Mouse (Mus musculus) embryonic fibroblast, embryonic 13.5 days (primary cell): ENCODE results near the gene Olfr765. TPM values are rescaled to one million over a fixed set of nuclear protein-coding genes. Genes with fewer than 3 reads are reported as not detected.
"Not testable (repeated sequence)": the region's sequence is repeated elsewhere in the genome, so short reads cannot be mapped to it uniquely, and the experiment has no call there.

Experiments
- H3K27ac ChIP-seq: 2 replicates; pipeline ENCODE4 v1.5.1; 2012; ENCODE audit warnings: low read length, control low read depth, inconsistent platforms; ENCODE audit not compliant: insufficient read depth
- H3K4me1 ChIP-seq: 2 replicates; pipeline ENCODE4 v1.6.1; 2011; ENCODE audit warnings: low read length; ENCODE audit not compliant: control insufficient read depth, insufficient read depth
- H3K4me3 ChIP-seq: 2 replicates; pipeline ENCODE4 v1.5.1; 2011; ENCODE audit warnings: mild to moderate bottlenecking, control low read depth, low read length; ENCODE audit not compliant: insufficient read depth
- CTCF ChIP-seq: IDR thresholded peaks from 2 replicates; pipeline ENCODE4 v1.5.1; 2011; ENCODE audit warnings: mild to moderate bottlenecking, control low read depth, low read length, moderate library complexity, borderline replicate concordance; ENCODE audit not compliant: insufficient read depth
- POLR2A ChIP-seq: IDR thresholded peaks from 2 replicates; pipeline ENCODE4 v1.6.1; 2011; ENCODE audit warnings: low read depth, mild to moderate bottlenecking, control low read depth, low read length, moderate library complexity
- polyA plus RNA-seq: library from polyadenylated mRNA; stranded (reverse); fragments of >200 nt; gene quantifications from 2 replicates; pipeline ENCODE4 v1.2.4, GENCODE M21; 2011; ENCODE audit warnings: low read depth; ENCODE audit not compliant: missing spikeins, insufficient read length

Gene Olfr765
- polyA plus RNA-seq: not detected in 2 replicates

GRCm38 (mm10) chr10:129049898-129050297, at the start of gene Olfr765:
Gene Olfr765 (minus strand): TSS chr10:129049998.
- not testable (repeated sequence) for H3K27ac ChIP-seq, H3K4me1 ChIP-seq, H3K4me3 ChIP-seq

DNA sequence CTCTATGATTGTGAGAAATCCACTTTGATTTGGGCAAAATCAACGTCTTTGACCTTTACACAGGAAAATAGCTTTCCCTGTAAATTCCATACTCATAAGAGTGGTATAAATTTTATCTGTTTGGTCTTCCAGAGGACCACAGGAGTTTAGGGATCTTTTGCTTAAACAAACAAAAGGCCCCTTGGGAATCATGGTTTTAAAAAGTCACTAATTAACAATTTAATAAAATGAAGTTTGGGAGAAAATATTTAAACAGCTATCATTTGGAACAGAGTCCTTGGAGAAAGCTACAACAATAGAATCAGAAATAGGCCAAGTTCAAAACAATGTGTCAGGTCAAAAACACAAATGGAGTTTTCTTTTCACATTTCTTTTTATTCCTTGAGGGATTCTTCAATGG, 49.5 kb upstream of the Olfr765 start, which contains the start of gene Olfr768:
TSS of gene Olfr768 (minus strand) at position 101 of the 400 bp plus-strand sequence.
- no peaks in the 10 kb centered on the region for H3K4me1 ChIP-seq
- no peak within 1 kb of the TSS for H3K27ac ChIP-seq
- no peak for TF ChIP-seq CTCF
- TF ChIP-seq POLR2A: no peak
- no peak within 1 kb of the TSS for H3K4me3 ChIP-seq

DNA sequence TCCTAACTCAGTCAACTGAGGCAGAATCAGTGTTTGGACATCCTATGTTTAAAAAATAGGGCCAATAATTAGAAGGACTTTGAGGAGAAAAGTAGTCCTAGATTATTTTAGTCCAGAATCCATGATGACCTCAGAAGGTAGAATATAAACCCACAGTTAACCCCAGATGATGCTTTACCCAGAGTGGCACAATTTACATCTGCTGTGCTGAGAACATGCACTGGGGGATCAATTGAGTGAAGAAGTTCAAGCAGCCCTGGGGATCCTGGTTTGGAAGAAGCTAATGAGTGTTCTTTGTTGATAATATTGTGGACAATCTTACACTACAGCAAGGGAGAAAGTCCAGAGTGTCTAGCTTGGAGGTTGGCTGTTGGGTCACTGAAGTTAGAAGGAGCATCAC, 33.0 kb upstream of the Olfr765 start, which contains the start of gene Olfr767:
TSS of gene Olfr767 (minus strand) at position 101 of the 400 bp plus-strand sequence.
- not testable (repeated sequence) for H3K4me3 ChIP-seq, H3K4me1 ChIP-seq, H3K27ac ChIP-seq

GRCm38 (mm10) chr10:129068877-129069276, 19.1 kb upstream of the Olfr765 start, which contains the start of gene Olfr766-ps1:
Gene Olfr766-ps1 (minus strand): TSS chr10:129068977.
- no peak within 1 kb of the TSS for H3K27ac ChIP-seq
- TF ChIP-seq CTCF: no peak
- TF ChIP-seq POLR2A: no peak
- no peak within 1 kb of the TSS for H3K4me3 ChIP-seq
- no peaks in the 10 kb centered on the region for H3K4me1 ChIP-seq

- TF ChIP-seq CTCF: no peak
- TF ChIP-seq POLR2A: no peak
- Histone ChIP-seq H3K4me3 (no peak within 1 kb of the TSS), H3K4me1 (no peaks in the 10 kb centered on the region), H3K27ac (no peak within 1 kb of the TSS)
Observed at GRCm38 (mm10) chr10:129039796-129040195, 10.0 kb downstream of the Olfr765 start, which contains the start of gene Olfr764-ps1. Gene Olfr764-ps1 (minus strand): TSS chr10:129039896.

DNA sequence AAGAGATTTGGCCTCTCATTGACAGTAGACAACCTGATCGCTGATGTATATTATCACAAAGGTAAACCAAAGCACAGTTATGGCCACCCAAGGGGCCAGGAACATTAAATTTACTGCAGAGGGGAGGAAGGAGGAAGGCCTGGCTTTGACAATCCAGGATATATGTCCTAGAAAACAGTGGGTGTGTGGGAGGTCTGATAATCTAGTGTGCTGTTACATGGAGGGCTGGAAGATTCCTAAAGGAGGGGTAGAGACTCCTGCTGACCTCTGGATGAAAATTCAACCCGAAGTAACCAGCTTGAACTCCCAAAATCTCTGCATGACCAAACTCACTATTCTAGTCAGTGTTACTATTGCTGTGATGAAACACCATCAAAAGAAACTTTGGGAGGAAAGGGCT, 21.5 kb downstream of the Olfr765 start:
- H3K4me1 ChIP-seq: no peaks in the 10 kb centered on the region
- H3K27ac ChIP-seq: no peak overlapping the region
- no peak overlapping the region for H3K4me3 ChIP-seq
- TF ChIP-seq CTCF (no peak), POLR2A (no peak)

GRCm38 (mm10) chr10:129026018-129026662, 23.7 kb downstream of the Olfr765 start:
- no peak for TF ChIP-seq CTCF
- H3K4me3 ChIP-seq: no peak overlapping the region
- no peaks in the 10 kb centered on the region for H3K4me1 ChIP-seq
- H3K27ac ChIP-seq: no peak overlapping the region

DNA sequence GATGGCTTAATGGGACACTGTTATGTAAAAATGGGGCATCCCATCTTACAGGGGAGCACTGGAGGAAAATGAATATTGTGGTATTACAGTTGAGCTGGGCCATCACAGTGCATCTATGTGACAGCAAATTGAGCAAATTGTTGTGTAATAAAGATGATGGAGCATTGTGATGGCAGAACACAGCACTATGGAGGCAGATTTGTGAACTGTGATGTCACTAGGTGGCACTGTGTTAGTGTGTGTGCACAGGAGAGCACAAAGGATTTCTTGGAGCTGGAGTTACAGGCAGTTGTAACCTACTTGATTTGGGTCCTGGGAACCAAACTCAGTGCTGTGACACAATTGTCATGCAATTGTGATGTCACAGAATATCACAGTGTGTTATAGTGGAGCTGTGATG, 26.5 kb downstream of the Olfr765 start:
- Histone ChIP-seq H3K4me1 (no peaks in the 10 kb centered on the region), H3K27ac (no peak overlapping the region), H3K4me3 (no peak overlapping the region)
- no peak for TF ChIP-seq POLR2A
- no peak for TF ChIP-seq CTCF

DNA sequence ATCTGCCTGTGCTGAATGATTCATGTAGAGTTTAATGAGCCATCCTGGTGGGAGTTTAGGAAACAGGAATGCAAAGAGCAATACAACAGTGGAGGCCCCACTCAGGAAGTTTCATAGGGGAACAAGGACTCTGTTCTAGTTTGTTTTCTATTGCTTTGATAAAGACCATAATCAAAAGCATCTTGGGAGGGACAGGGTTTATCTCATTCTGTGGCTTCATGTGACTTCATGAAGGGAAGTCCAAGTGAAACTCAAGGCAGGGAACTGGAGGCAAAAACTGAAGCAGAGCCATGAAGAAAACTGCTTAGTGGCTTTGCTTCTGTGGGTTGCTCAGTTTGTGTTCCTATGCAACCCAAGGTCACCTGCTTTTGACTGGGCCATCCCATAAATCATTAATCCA, 35.3 kb downstream of the Olfr765 start:
- Histone ChIP-seq H3K4me3 (no peak overlapping the region), H3K4me1 (no peaks in the 10 kb centered on the region), H3K27ac (no peak overlapping the region)
- TF ChIP-seq CTCF (no peak), POLR2A (no peak)

GRCm38 (mm10) chr10:129011511-129011910, 38.3 kb downstream of the Olfr765 start:
- H3K4me3 ChIP-seq, H3K27ac ChIP-seq, H3K4me1 ChIP-seq: not testable (repeated sequence)

GRCm38 (mm10) chr10:129010288-129010841, 39.4 kb downstream of the Olfr765 start, which contains the start of gene Olfr763:
Gene Olfr763 (plus strand): TSS chr10:129010791.
- no peaks in the 10 kb centered on the region for H3K4me1 ChIP-seq
- TF ChIP-seq CTCF (no peak), POLR2A (no peak)
- H3K4me3 ChIP-seq: no peak within 1 kb of the TSS
- no peak within 1 kb of the TSS for H3K27ac ChIP-seq
